Mouse (Mus musculus): ENCODE measurements around the gene Rsl1d1. TPM values are rescaled to one million over a fixed set of nuclear protein-coding genes. Genes with fewer than 3 reads are reported as not detected.
"Not testable (repeated sequence)": the region's sequence is repeated elsewhere in the genome, so short reads cannot be mapped to it uniquely, and the experiment has no call there.

Gene Rsl1d1
- polyA plus RNA-seq, 1 experiment from 2014 or later: 244 TPM

DNA sequence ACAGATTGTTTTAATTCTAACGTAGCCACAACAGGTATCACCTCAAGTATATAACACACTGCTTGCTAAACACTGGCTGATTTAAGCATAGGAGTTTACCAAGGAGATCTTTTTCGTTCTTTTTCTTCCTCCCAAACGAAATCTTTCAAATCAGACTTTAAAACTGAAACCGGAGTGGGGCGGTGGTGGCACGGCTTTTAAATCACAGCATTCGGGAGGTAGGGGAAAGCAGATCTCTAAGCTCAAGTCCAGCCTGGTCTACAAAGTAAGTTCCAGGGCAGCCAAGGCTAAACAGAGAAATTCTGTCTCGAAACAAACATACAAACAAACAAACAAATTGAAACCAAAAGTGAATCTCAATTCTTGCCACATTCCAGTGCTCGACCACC lies 28.0 kb downstream of the Rsl1d1 start:
- 17% methylated on average over 9 of the region's 9 CpGs for WGBS
- Histone ChIP-seq H3K9ac (ENCODE audit: low read length) (peak overlapping the region; percentile 80), H3K27ac (ENCODE audit: low read depth, low read length) (0 out of 2 replicates have a peak overlapping the region, but pooled peaks have one; percentile 79), H3K4me2 (ENCODE audit: low read depth) (peak overlapping the region; percentile 73), H3K36me3 (ENCODE audit: control insufficient read depth, insufficient read depth, low read length) (no peaks in the 10 kb centered on the region), H3K9me3 (ENCODE audit: control insufficient read depth, low read length) (no peaks in the 10 kb centered on the region), H3K4me1 (ENCODE audit: control insufficient read depth, insufficient read depth, low read length) (peaks cover 6% of the 10 kb centered on the region; the same call in 1 of the 2 replicates), H3K27me3 (ENCODE audit: control insufficient read depth, insufficient read depth, low read length) (no peaks in the 10 kb centered on the region), H3K4me3 (ENCODE audit: low read depth, low read length) (peak overlapping the region; percentile 88)
- DNase-seq (ENCODE audit: low spot score): peak; percentile 24
- ATAC-seq (ENCODE audit: insufficient read depth, low FRiP score, low TSS enrichment): no peak

DNA sequence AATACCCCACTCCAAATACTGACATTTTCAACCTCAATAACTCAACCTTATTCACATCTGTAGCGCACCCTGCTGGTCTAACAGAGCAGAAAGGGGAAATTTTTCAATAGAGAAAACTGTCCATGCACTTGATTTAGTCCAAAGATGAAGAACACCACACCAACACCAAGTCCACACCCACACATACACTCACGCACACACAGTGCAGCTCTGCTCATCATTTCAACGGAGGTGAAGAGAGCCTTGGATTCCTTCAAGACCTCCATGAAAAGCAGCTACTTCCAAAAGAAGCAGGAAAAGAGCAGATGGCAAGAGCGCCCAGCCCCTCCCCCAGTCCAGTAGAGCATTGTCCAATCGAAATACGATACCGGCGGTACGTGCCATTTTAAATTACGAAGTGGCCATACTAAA lies 28.5 kb downstream of the Rsl1d1 start:
- peak overlapping the region; percentile 88 for H3K4me3 ChIP-seq (ENCODE audit: low read depth, low read length)
- H3K4me2 ChIP-seq (ENCODE audit: low read depth): peak overlapping the region; percentile 73
- peak overlapping the region; percentile 80 for H3K9ac ChIP-seq (ENCODE audit: low read length)
- H3K4me1 ChIP-seq (ENCODE audit: control insufficient read depth, insufficient read depth, low read length): peaks cover 6% of the 10 kb centered on the region; the same call in 1 of the 2 replicates
- H3K27ac ChIP-seq (ENCODE audit: low read depth, low read length): no peak overlapping the region
- ATAC-seq (ENCODE audit: insufficient read depth, low FRiP score, low TSS enrichment) (no peak), DNase-seq (ENCODE audit: low spot score) (peak; percentile 75)
- H3K9me3 ChIP-seq (ENCODE audit: control insufficient read depth, low read length): no peaks in the 10 kb centered on the region
- H3K27me3 ChIP-seq (ENCODE audit: control insufficient read depth, insufficient read depth, low read length): no peaks in the 10 kb centered on the region
- 16% methylated on average over 10 of the region's 10 CpGs for WGBS
- H3K36me3 ChIP-seq (ENCODE audit: control insufficient read depth, insufficient read depth, low read length): no peaks in the 10 kb centered on the region

DNA sequence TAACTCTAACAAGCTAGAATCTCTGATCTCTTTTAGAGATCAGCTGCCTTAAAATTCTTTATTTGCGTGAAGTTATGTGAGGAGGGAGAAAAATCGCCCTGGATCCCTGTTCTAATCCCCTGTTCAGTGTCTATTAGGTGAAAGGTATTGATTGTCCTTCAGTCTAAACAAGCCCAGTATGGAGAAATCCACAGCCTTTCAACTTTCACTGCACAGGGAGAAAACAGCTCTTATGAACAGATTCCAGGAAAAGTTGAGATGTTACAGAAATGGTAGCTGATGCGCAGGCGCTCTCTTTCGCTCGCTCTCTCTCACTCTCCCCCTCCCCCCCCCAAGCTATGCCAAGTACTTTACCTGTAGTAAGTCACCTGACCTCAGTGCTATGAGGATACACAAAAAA lies 31.5 kb downstream of the Rsl1d1 start:
- Histone ChIP-seq H3K27ac (ENCODE audit: low read depth, low read length) (no peak overlapping the region), H3K4me2 (ENCODE audit: low read depth) (no peak overlapping the region), H3K36me3 (ENCODE audit: control insufficient read depth, insufficient read depth, low read length) (no peaks in the 10 kb centered on the region), H3K27me3 (ENCODE audit: control insufficient read depth, insufficient read depth, low read length) (no peaks in the 10 kb centered on the region), H3K9me3 (ENCODE audit: control insufficient read depth, low read length) (no peaks in the 10 kb centered on the region), H3K4me1 (ENCODE audit: control insufficient read depth, insufficient read depth, low read length) (peaks cover 6% of the 10 kb centered on the region; the same call in 1 of the 2 replicates), H3K4me3 (ENCODE audit: low read depth, low read length) (no peak overlapping the region), H3K9ac (ENCODE audit: low read length) (no peak overlapping the region)
- 92% methylated on average over 6 of the region's 6 CpGs for WGBS
- no peak for ATAC-seq (ENCODE audit: insufficient read depth, low FRiP score, low TSS enrichment)
- DNase-seq (ENCODE audit: low spot score): no peak

DNA sequence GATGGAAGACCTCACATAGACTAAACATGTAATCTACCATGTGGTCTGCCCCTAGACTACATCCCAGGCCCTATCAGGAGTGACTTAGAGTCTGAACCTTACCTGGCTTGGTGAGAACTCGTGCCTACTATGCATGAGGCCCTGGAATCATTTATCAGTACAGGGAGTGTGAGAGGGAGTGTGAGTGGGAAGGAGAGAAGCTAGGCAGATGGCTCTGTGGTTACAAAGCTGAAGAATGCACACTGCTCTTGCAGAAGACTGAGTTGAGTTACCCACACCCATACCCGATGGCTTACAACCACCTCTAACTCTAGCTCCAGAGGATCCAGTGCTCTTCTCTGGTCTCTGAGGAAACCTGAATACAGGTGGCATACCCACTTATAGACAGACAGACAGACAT lies 36.7 kb downstream of the Rsl1d1 start:
- H3K36me3 ChIP-seq (ENCODE audit: control insufficient read depth, insufficient read depth, low read length): no peaks in the 10 kb centered on the region
- 86% methylated on average over 2 of the region's 2 CpGs for WGBS
- no peak overlapping the region for H3K9ac ChIP-seq (ENCODE audit: low read length)
- H3K4me3 ChIP-seq (ENCODE audit: low read depth, low read length): no peak overlapping the region
- no peaks in the 10 kb centered on the region for H3K4me1 ChIP-seq (ENCODE audit: control insufficient read depth, insufficient read depth, low read length)
- no peak for ATAC-seq (ENCODE audit: insufficient read depth, low FRiP score, low TSS enrichment)
- no peaks in the 10 kb centered on the region for H3K27me3 ChIP-seq (ENCODE audit: control insufficient read depth, insufficient read depth, low read length)
- no peak overlapping the region for H3K4me2 ChIP-seq (ENCODE audit: low read depth)
- H3K27ac ChIP-seq (ENCODE audit: low read depth, low read length): no peak overlapping the region
- H3K9me3 ChIP-seq (ENCODE audit: control insufficient read depth, low read length): no peaks in the 10 kb centered on the region
- DNase-seq (ENCODE audit: low spot score): no peak

DNA sequence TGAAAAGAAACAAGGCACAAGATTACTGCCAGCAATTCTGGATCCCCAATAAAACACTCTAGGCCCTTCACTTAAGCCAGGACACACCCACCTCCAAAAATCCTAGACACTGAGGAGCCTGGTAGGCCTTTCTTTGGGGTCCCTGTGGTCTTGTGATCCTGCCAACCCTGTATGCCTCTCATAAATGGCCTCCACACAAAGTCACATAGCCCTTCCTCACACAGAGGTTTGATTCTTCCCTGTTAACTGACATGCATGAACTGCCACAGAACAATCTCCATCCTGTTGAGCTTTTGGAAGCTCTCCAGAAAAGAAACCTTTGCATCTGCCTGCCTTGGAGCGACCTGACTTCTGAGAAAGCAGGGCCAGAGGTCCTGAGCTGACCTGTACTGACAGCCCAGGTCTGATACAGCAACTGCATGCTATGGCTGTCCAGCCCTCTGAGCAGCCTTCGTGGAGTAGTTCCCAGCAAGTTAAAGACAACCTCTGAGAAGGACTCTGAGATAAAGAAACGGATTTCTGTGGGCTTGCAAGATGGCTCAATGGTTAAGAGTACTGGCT lies 38.4 kb downstream of the Rsl1d1 start:
- no peaks in the 10 kb centered on the region for H3K36me3 ChIP-seq (ENCODE audit: control insufficient read depth, insufficient read depth, low read length)
- ATAC-seq (ENCODE audit: insufficient read depth, low FRiP score, low TSS enrichment) (no peak), DNase-seq (ENCODE audit: low spot score) (no peak)
- WGBS: 79% methylated on average over 3 of the region's 3 CpGs
- H3K4me3 ChIP-seq (ENCODE audit: low read depth, low read length): no peak overlapping the region
- no peak overlapping the region for H3K4me2 ChIP-seq (ENCODE audit: low read depth)
- no peaks in the 10 kb centered on the region for H3K4me1 ChIP-seq (ENCODE audit: control insufficient read depth, insufficient read depth, low read length)
- H3K27me3 ChIP-seq (ENCODE audit: control insufficient read depth, insufficient read depth, low read length): no peaks in the 10 kb centered on the region
- no peak overlapping the region for H3K9ac ChIP-seq (ENCODE audit: low read length)
- H3K27ac ChIP-seq (ENCODE audit: low read depth, low read length): no peak overlapping the region
- no peaks in the 10 kb centered on the region for H3K9me3 ChIP-seq (ENCODE audit: control insufficient read depth, low read length)

DNA sequence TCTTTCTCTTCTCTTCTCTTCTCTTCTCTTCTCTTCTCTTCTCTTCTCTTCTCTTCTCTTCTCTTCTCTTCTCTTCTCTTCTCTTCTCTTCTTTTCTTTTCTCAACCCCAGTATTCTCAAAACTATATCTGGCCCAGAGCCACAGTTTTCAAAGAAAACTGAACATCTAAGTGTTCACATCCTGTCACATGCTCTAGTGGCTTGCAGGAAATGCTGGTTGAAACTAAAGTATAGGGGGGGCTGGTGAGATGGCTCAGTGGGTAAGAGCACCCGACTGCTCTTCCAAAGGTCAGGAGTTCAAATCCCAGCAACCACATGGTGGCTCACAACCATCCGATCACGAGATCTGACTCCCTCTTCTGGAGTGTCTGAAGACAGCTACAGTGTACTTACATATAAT lies 45.4 kb downstream of the Rsl1d1 start:
- H3K27ac ChIP-seq (ENCODE audit: low read depth, low read length); H3K36me3 ChIP-seq (ENCODE audit: control insufficient read depth, insufficient read depth, low read length); H3K4me1 ChIP-seq (ENCODE audit: control insufficient read depth, insufficient read depth, low read length); ATAC-seq (ENCODE audit: insufficient read depth, low FRiP score, low TSS enrichment); H3K4me2 ChIP-seq (ENCODE audit: low read depth); H3K9me3 ChIP-seq (ENCODE audit: control insufficient read depth, low read length); H3K4me3 ChIP-seq (ENCODE audit: low read depth, low read length); DNase-seq (ENCODE audit: low spot score); H3K9ac ChIP-seq (ENCODE audit: low read length); H3K27me3 ChIP-seq (ENCODE audit: control insufficient read depth, insufficient read depth, low read length): not testable (repeated sequence)
- 67% methylated on average over 1 of the region's 3 CpGs for WGBS

DNA sequence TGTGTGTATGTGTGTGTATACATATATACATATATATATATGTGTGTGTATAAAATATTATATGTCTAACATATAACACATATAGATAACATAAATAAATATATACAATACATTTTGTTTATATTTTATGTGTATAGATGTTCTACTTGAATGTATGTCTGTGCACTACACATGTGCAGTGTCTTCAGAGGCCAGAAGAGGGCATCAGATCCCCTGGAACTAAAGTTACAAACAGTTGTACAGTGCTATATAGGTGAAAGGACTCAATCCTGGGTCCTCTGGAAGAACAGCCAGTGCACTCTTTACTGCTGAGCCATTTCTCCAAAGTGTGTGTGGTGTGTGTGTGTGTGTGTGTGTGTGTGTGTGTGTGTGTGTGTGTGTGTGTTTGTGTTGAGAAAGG lies 48.6 kb downstream of the Rsl1d1 start:
- Histone ChIP-seq H3K36me3 (ENCODE audit: control insufficient read depth, insufficient read depth, low read length) (peaks cover 12% of the 10 kb centered on the region), H3K4me3 (ENCODE audit: low read depth, low read length) (no peak overlapping the region), H3K27me3 (ENCODE audit: control insufficient read depth, insufficient read depth, low read length) (no peaks in the 10 kb centered on the region), H3K4me2 (ENCODE audit: low read depth) (no peak overlapping the region), H3K27ac (ENCODE audit: low read depth, low read length) (no peak overlapping the region), H3K9me3 (ENCODE audit: control insufficient read depth, low read length) (no peaks in the 10 kb centered on the region), H3K9ac (ENCODE audit: low read length) (no peak overlapping the region), H3K4me1 (ENCODE audit: control insufficient read depth, insufficient read depth, low read length) (no peaks in the 10 kb centered on the region)
- DNase-seq (ENCODE audit: low spot score) (no peak), ATAC-seq (ENCODE audit: insufficient read depth, low FRiP score, low TSS enrichment) (no peak)

DNA sequence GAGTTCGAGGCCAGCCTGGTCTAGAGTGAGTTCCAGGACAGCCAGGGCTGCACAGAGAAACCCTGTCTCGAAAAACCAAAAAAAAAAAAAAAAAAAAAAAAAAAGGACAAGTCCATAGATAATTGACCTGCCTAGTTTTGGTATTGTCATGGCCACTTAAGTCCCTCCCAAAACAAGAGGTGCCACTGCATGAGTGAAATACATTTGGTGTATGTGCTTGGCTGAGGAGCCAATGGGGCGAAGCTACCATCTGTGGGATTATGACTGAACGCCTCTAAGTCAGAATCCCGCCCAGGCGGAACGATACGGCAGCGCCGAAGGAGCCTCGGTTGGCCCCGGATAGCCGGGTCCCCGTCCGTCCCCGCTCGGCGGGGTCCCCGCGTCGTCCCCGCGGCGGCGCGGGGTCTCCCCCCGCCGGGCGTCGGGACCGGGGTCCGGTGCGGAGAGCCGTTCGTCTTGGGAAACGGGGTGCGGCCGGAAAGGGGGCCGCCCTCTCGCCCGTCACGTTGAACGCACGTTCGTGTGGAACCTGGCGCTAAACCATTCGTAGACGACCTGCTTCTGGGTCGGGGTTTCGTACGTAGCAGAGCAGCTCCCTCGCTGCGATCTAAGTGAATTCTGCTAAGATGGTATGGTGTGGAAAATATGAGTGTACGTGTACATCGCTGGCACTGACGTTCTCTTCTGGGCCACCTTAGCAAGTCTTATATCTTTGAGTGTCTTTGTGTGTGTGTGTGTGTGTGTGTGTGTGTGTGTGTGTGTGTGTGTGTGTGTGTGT lies 59.2 kb downstream of the Rsl1d1 start:
- not testable (repeated sequence) for ATAC-seq (ENCODE audit: insufficient read depth, low FRiP score, low TSS enrichment); H3K4me1 ChIP-seq (ENCODE audit: control insufficient read depth, insufficient read depth, low read length); H3K36me3 ChIP-seq (ENCODE audit: control insufficient read depth, insufficient read depth, low read length); H3K4me3 ChIP-seq (ENCODE audit: low read depth, low read length); H3K4me2 ChIP-seq (ENCODE audit: low read depth); H3K9me3 ChIP-seq (ENCODE audit: control insufficient read depth, low read length); H3K27me3 ChIP-seq (ENCODE audit: control insufficient read depth, insufficient read depth, low read length); H3K27ac ChIP-seq (ENCODE audit: low read depth, low read length); H3K9ac ChIP-seq (ENCODE audit: low read length)
- 14% methylated on average over 52 of the region's 56 CpGs for WGBS
- DNase-seq (ENCODE audit: low spot score): peak; percentile 39

Data from neural tube, embryonic 11.5 days (tissue).